Mouse (Mus musculus) kidney, embryonic 14.5 days (tissue): ENCODE data around the gene Gm13030. TPM values are rescaled to one million over a fixed set of nuclear protein-coding genes. Genes with fewer than 3 reads are reported as not detected.
A peak's percentile ranks its signal among the peaks of the same experiment; 100 is the strongest.

Experiments used
- ATAC-seq: fragments of 200-750 bp; cut with Nextera tagmentation; 2 replicates; pipeline ENCODE4 v1.8.0; 2017; ENCODE audit warnings: moderate number of reproducible peaks, mild to moderate bottlenecking, moderate TSS enrichment, moderate library complexity; ENCODE audit not compliant: low FRiP score, low TSS enrichment
- H3K27ac ChIP-seq: fragments of 300-500 bp; sonication (generic); 2 replicates; pipeline ENCODE4 v1.5.1; 2014; ENCODE audit warnings: low read depth, mild to moderate bottlenecking, low read length, moderate library complexity, mixed read lengths
- H3K27me3 ChIP-seq: fragments of 300-500 bp; sonication (generic); 2 replicates; pipeline ENCODE4 v1.6.1; 2014; ENCODE audit warnings: mild to moderate bottlenecking, low read length; ENCODE audit not compliant: control insufficient read depth, insufficient read depth
- H3K36me3 ChIP-seq: fragments of 300-500 bp; sonication (generic); 2 replicates; pipeline ENCODE4 v1.6.1; 2014; ENCODE audit warnings: low read length, mixed read lengths; ENCODE audit not compliant: control insufficient read depth, insufficient read depth
- H3K4me1 ChIP-seq: fragments of 300-500 bp; sonication (generic); 2 replicates; pipeline ENCODE4 v1.6.1; 2014; ENCODE audit warnings: low read length, mixed read lengths; ENCODE audit not compliant: control insufficient read depth, insufficient read depth
- H3K4me2 ChIP-seq: fragments of 300-500 bp; sonication (generic); replicated peaks from 2 replicates; pipeline ENCODE4 v1.6.1; 2014; ENCODE audit warnings: low read depth, mild to moderate bottlenecking, low read length
- H3K4me3 ChIP-seq: fragments of 300-500 bp; sonication (generic); 2 replicates; pipeline ENCODE4 v1.5.1; 2014; ENCODE audit warnings: mild to moderate bottlenecking, low read length
- H3K9ac ChIP-seq: fragments of 300-500 bp; sonication (generic); 2 replicates; pipeline ENCODE4 v1.6.1; 2014; ENCODE audit warnings: low read depth, mild to moderate bottlenecking, low read length, moderate library complexity
- H3K9me3 ChIP-seq: fragments of 300-500 bp; sonication (generic); 2 replicates; pipeline ENCODE4 v1.6.1; 2016; ENCODE audit warnings: low read length; ENCODE audit not compliant: control insufficient read depth
- WGBS: fragments of 180-500 bp; shearing (Covaris S2); extraction: QIAGEN DNeasy Blood & Tissue Kit; methylation state at CpG from one replicate; pipeline ENCODE4 v1.1.7; 2014; 5-methylcytosine and 5-hydroxymethylcytosine counted together
- polyA plus RNA-seq: library from polyadenylated mRNA; unstranded; fragments of >200 nt; fragmentation: Nextera tagmentation; extraction: Ambion mirVana; gene quantifications from 2 replicates; pipeline ENCODE4 v1.2.1, GENCODE M21; 2014

Gm13030 gene
- polyA plus RNA-seq = not detected in 2 replicates

DNA sequence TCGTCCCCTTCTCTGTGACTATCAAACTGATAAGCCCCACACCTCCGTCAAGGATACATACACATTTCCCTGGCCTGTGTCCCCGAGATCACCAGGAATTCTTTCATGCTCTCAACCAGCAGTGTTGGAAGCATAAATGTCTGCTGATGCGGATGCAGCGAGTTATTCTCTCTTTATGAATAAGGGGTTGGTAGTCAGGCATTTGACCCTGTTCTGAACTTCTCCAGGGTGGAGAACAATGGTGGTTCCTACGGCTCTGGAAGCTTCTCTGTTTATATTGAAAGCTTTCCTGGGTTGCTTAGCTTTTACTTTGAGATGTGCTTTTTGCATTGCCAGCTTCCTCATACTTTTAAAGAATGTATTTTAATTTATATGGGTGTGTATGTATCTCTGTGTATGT lies at the start of gene Gm13030:
Gene Gm13030 (minus strand): TSS at position 101 of the 400 bp plus-strand sequence.
- 84% methylated on average over 6 of the region's 6 CpGs for WGBS
- Histone ChIP-seq H3K27ac (no peak within 1 kb of the TSS), H3K4me3 (no peak within 1 kb of the TSS), H3K36me3 (no peaks in the 10 kb centered on the region), H3K4me1 (0 out of 2 replicates have a peak, but pooled peaks cover 3% of the 10 kb centered on the region), H3K9me3 (no peaks in the 10 kb centered on the region; the same call in 1 of the 2 replicates), H3K27me3 (no peaks in the 10 kb centered on the region), H3K9ac (no peak within 1 kb of the TSS), H3K4me2 (no peak within 1 kb of the TSS)
- ATAC-seq = no peak

DNA sequence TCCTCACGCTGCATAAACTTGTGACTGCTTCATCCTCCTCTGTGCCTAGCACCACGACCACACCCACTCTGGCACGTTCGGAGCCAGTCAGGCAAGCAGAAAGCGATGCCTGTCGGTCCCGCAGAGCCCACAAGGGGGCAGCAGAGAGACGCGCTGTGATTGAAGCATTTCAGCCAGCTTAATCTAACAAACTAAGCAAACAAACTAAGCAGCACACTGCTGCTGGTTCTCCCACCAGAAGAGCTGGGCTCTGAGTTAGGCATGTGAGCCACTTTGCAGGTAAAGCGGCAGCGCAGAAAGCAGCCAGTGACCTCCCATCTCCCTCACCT lies 48.3 kb upstream of the Gm13030 start:
- no peaks in the 10 kb centered on the region for H3K36me3 ChIP-seq
- ATAC-seq = 0 out of 2 replicates have a peak, but pooled peaks have one; percentile 56
- no peaks in the 10 kb centered on the region for H3K9me3 ChIP-seq
- WGBS = 3% methylated on average over 11 of the region's 11 CpGs
- no peak overlapping the region for H3K9ac ChIP-seq
- peak overlapping the region; percentile 31 for H3K4me2 ChIP-seq
- H3K27ac ChIP-seq = no peak overlapping the region
- H3K4me3 ChIP-seq = no peak overlapping the region; the same call in 1 of the 2 replicates
- no peaks in the 10 kb centered on the region for H3K27me3 ChIP-seq
- peaks cover 4% of the 10 kb centered on the region; the same call in 1 of the 2 replicates for H3K4me1 ChIP-seq

DNA sequence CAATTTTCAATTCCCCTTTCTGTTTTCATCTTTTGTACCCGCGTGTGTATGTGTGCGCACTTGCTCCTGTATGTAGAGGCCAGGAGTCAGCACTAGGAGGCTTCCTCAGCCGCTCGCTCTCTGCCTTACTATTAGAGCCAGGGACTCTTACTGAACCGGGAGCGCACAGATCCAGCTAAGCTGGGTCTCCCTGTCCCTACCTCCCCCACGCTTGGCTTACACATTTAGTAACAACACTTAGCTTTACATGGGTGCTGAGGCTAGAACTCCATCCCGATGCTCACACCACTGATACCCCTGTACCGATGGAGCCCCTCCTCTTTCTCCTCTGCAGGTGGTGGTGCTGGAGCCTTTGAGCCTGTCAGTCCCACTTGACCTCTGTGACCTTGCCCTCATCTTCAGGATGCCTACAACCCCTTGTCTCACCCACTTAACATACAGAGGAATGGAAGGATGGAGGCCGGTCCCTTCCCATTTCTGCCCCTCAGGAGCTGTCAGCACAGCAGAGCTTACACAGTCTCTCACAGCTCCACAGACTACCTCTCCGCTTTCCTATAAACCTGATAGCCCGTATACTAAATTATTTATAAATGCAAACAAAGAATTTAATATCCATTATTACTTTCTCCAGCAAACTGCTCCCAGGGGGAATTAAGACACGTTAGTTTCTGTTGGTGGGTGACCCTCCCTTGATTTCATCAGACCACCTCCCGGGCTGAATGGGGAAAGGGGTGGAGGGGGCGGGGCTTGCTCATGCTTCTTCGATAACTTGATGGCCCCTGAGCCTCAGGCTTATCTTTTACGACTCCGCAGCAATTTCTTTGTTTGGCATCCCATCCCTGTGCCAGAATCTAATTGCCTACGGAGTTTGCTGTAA lies 47.7 kb upstream of the Gm13030 start:
- Histone ChIP-seq H3K4me1 (peaks cover 4% of the 10 kb centered on the region; the same call in 1 of the 2 replicates), H3K4me3 (no peak overlapping the region; the same call in 1 of the 2 replicates), H3K27ac (no peak overlapping the region), H3K27me3 (no peaks in the 10 kb centered on the region), H3K36me3 (no peaks in the 10 kb centered on the region), H3K9ac (no peak overlapping the region), H3K9me3 (no peaks in the 10 kb centered on the region), H3K4me2 (peak overlapping the region; percentile 31)
- no peak for ATAC-seq
- WGBS = 42% methylated on average over 20 of the region's 20 CpGs

DNA sequence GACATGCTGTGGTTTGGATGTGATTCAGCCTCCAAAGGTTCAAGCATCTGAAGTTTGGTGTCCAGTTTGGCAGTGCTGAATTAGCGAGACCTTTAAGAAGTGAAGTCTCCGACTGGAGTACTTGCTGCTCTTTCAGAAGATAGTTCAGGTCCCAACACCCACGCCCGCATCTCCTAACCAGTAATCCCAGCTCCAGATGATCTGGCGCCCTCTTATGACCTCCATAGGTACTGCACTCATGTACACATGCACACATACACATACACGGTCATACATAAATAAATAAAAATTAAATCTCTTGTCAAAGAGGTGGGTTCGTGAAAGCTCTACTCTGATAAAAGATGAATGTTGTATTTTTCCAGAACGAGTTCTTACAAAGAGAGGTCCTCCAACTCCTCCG lies 43.5 kb upstream of the Gm13030 start:
- Histone ChIP-seq H3K27ac (no peak overlapping the region), H3K4me2 (no peak overlapping the region), H3K4me1 (peaks cover 12% of the 10 kb centered on the region), H3K4me3 (no peak overlapping the region), H3K9ac (no peak overlapping the region), H3K9me3 (no peaks in the 10 kb centered on the region), H3K27me3 (no peaks in the 10 kb centered on the region), H3K36me3 (no peaks in the 10 kb centered on the region)
- no peak for ATAC-seq
- 85% methylated on average over 9 of the region's 9 CpGs for WGBS

DNA sequence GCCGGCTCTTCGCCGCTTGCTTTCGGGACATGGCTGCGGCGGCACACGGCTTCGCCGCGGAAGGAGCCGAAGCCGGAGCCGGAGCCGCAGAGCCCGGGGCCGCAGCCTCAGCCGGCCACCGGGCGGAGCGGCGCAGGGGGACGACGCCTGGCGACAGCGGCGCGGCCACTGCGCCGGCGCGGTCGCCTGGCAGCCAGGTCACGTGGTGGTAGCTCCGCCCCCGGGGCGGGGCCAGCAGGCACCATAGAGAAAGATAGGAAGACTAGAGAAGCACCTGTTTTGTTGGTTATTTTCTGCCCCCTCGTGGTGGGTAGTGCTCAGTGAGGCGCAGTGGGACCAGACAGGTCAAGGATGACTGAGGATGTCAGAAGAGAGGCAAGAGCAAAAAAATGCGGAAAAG lies 40.0 kb upstream of the Gm13030 start, which contains the start of gene Otud3:
Gene Otud3 (minus strand): TSS at position 149 of the 400 bp plus-strand sequence.
- peak within 1 kb of the TSS; percentile 96 for H3K4me3 ChIP-seq
- H3K4me2 ChIP-seq = peak within 1 kb of the TSS; percentile 91
- 1% methylated on average over 39 of the region's 39 CpGs for WGBS
- H3K9ac ChIP-seq = peak within 1 kb of the TSS; percentile 84
- peaks cover 8% of the 10 kb centered on the region for H3K4me1 ChIP-seq
- no peak within 1 kb of the TSS for H3K27ac ChIP-seq
- ATAC-seq = peak; percentile 95
- no peaks in the 10 kb centered on the region for H3K36me3 ChIP-seq
- H3K27me3 ChIP-seq = no peaks in the 10 kb centered on the region
- H3K9me3 ChIP-seq = no peaks in the 10 kb centered on the region

DNA sequence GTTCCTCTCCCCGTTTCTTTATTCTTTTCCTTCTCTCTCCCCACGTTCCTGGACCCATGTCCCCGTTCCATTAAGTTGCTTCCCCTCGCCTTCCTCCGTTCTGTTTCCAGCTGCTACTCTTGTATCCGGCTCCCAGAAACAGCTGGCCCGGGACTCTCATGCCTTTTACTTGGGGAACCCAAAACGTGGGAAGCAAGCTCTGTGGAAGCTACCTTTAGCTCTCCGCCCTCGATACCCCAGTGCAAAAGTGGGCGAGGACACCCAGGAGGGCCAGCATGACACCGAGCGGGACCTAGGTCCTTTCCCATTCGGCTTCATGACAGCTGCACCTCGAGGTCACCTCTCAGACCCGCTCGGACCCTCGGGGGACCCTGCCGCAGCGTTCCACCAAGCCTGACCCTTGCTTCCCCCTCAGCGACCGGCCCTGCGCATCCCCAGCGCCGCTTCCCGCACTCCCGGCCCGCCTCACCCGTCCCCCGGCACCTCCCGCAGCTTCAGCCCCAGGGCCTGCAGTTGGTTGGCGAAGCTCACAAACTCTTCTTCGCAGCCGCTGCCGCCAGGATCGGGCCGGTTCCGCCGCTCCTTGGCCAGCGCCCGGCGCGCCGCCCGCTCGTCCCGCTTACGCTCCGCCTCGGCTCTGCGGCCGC lies 39.5 kb upstream of the Gm13030 start:
- Histone ChIP-seq H3K27ac (no peak overlapping the region), H3K4me1 (peaks cover 8% of the 10 kb centered on the region), H3K9ac (peak overlapping the region; percentile 84), H3K9me3 (no peaks in the 10 kb centered on the region), H3K4me3 (peak overlapping the region; percentile 96), H3K27me3 (no peaks in the 10 kb centered on the region), H3K4me2 (peak overlapping the region; percentile 91), H3K36me3 (peaks cover 1% of the 10 kb centered on the region; the same call in 1 of the 2 replicates)
- under 1% methylated on average over 50 of the region's 52 CpGs for WGBS
- peak; percentile 53 for ATAC-seq

DNA sequence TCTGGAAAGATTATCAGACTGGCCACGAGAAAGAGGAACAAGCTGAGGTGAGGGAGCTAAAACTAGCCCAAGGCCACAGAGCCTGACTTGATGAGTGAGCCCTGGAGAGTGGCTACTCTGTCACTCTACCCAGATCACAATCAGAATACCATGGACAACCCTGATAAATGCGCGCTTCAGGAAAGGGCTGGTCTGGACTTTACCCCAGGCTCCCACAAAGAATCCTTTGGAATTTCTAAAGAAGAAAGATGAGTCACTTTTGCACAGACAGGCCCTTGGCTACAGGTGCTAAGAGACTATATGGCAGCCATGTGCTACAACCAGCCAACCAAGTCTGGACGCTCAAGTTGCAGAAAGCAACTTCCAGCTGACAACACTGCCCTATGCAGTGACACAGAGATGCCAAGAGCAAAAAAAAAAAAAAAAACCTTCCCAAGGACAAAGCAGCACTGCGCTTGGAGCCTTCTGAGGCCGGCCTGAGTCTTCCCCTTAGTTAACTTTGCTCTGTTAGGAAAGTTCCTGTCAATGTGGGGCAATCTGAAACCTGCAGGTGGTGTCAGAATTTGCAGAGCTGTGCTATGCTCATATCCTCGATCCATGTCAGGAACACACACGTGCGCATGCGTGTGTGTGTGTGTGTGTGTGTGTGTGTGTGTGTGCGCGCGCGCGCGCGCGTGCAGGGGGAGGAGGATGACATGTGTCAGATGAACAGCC lies 32.0 kb upstream of the Gm13030 start:
- Histone ChIP-seq H3K36me3 (peaks cover 55% of the 10 kb centered on the region), H3K4me3 (no peak overlapping the region), H3K27ac (no peak overlapping the region), H3K27me3 (no peaks in the 10 kb centered on the region), H3K4me1 (no peaks in the 10 kb centered on the region), H3K4me2 (no peak overlapping the region), H3K9ac (no peak overlapping the region), H3K9me3 (no peaks in the 10 kb centered on the region)
- WGBS = 98% methylated on average over 18 of the region's 18 CpGs
- ATAC-seq = no peak

DNA sequence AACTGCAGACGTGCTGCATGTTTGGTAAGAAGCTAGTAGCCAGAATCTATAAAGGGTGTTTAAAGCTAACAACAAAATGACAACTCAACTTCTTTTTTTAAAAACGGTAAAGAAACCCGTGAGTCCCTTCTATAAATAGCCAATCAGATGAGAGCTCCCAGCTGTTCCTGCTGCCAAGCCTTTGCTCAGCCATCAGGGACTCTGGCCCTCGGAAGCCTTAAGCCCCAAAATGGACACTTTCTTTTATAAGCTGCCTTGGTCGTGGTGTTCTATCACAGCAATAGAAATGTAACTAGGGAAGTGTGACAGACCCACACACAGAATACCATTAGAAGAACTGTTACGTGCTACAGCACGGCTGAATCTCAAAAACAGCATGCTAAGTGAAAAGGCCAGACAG lies 25.6 kb upstream of the Gm13030 start:
- no peak for ATAC-seq
- no peak overlapping the region for H3K9ac ChIP-seq
- H3K36me3 ChIP-seq = peaks cover 66% of the 10 kb centered on the region
- no peaks in the 10 kb centered on the region for H3K4me1 ChIP-seq
- H3K4me3 ChIP-seq = no peak overlapping the region
- no peaks in the 10 kb centered on the region for H3K27me3 ChIP-seq
- WGBS = 74% methylated on average over 7 of the region's 7 CpGs
- no peak overlapping the region for H3K27ac ChIP-seq
- no peaks in the 10 kb centered on the region for H3K9me3 ChIP-seq
- no peak overlapping the region for H3K4me2 ChIP-seq
